Mouse (Mus musculus): ENCODE data around the gene Dhfr. TPM values are rescaled to one million over a fixed set of nuclear protein-coding genes. Genes with fewer than 3 reads are reported as not detected.

Dhfr gene
- polyA plus RNA-seq (2012; rRNA removed): 3.0 and 3.5 TPM in 2 replicates

DNA sequence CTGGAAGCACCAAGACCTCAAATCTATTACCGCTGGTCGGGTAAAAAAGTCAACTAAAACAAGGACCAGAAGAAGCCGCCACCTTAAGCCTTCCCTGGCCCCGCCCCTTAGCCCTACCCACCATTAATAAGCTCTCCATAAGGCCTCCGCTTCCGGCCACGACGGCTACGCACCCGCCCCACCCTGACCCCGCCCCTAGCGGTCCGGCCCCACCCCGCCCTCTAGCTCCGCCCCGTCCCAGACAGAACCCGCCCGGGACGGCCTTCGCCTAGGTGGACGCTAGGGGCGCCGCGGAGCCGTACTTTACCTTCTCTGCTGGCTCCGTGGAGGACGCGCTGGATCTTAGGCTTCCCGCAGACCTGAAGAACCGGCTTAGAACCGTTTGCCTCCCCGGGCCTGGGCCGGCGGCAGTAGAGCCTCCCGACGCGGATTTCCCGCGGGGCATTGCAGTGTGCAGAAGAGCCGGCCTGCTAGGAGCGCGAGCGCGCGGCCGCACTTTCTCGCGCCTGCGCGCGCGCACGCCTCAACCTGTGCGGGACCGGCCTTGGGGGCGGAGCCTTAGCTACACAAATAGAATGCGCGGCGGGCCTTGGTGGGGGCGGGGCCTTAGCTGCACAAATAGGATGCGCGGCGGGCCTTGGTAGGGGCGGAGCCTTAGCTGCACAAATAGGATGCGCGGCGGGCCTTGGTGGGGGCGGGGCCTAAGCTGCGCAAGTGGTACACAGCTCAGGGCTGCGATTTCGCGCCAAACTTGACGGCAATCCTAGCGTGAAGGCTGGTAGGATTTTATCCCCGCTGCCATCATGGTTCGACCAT, at the start of gene Dhfr, which contains the start of gene Msh3:
Gene Dhfr (plus strand): TSS at position 271 of the 816 bp plus-strand sequence.
Gene Msh3 (minus strand): TSS at position 548 of the 816 bp plus-strand sequence.
- under 1% methylated on average over 76 of the region's 76 CpGs for WGBS
- H3K27ac ChIP-seq (ENCODE audit: control insufficient read depth, insufficient read depth, low read length): peak within 1 kb of the TSS; percentile 72
- peaks cover 9% of the 10 kb centered on the region for H3K4me1 ChIP-seq (replicated peaks; ENCODE audit: control insufficient read depth, insufficient read depth, low read length)
- TF ChIP-seq POLR2A (IDR thresholded peaks at IDR 0.05; ENCODE audit: control insufficient read depth, extremely low read depth, insufficient read depth, low read length, poor library complexity): peak; percentile 85
- TF ChIP-seq CTCF (IDR thresholded peaks at IDR 0.05; ENCODE audit: borderline replicate concordance, control insufficient read depth, extremely low read depth, insufficient read depth, low read length, poor library complexity): peak; percentile 90
- DNase-seq: peak; percentile 96
- no peaks in the 10 kb centered on the region for H3K27me3 ChIP-seq (ENCODE audit: control insufficient read depth, insufficient read depth, low read length)
- no peaks in the 10 kb centered on the region; the same call in 1 of the 2 replicates for H3K36me3 ChIP-seq (ENCODE audit: control insufficient read depth, insufficient read depth, low read length)
- H3K4me3 ChIP-seq (ENCODE audit: control insufficient read depth, insufficient read depth, low read length): peak within 1 kb of the TSS; percentile 80

DNA sequence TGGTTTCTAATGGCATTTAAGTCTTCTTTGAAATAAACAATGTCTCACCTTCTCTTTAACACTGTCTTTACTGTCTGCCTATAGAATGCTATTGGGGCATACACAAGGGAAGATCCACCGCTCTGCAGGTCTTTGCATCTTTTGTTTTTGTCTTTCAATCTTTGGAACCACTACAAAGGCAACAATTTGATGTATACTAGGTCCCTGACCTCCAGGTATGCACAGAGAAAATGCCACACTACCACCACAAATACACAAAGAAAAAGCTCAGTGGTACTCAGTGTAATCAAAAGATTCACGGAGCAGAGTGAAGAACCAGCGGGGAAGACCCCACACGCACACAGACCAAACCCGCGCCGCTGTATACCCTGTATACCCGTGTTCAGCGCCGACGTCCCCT, 48.8 kb upstream of the Dhfr start, which contains the start of gene Gm20379:
Gene Gm20379 (plus strand): TSS at position 301 of the 400 bp plus-strand sequence.
- no peak for DNase-seq
- WGBS: 99% methylated on average over 11 of the region's 11 CpGs

DNA sequence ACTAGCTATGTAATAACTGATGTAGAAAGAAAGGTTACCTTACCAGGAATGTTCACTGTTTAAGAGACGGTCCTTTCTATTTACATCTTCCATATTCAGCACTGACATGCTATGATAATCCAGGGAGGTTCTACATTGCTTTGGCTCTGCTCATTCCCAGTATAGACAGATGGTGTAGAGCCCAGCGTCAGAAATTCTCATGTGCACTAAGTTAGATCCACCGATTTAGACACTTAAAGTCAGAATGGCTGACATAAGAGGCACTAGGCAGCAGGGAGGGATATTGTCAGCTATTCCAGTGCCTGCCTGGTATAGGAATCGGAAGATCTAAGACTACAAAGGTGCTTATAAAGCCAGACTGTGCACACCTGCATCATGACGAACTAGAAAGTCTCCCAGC, 39.9 kb upstream of the Dhfr start:
- Histone ChIP-seq H3K27me3 (ENCODE audit: control insufficient read depth, insufficient read depth, low read length) (no peaks in the 10 kb centered on the region), H3K4me1 (replicated peaks; ENCODE audit: control insufficient read depth, insufficient read depth, low read length) (no peaks in the 10 kb centered on the region), H3K27ac (ENCODE audit: control insufficient read depth, insufficient read depth, low read length) (no peak overlapping the region), H3K36me3 (ENCODE audit: control insufficient read depth, insufficient read depth, low read length) (no peaks in the 10 kb centered on the region), H3K4me3 (ENCODE audit: control insufficient read depth, insufficient read depth, low read length) (no peak overlapping the region)
- TF ChIP-seq CTCF (IDR thresholded peaks at IDR 0.05; ENCODE audit: borderline replicate concordance, control insufficient read depth, extremely low read depth, insufficient read depth, low read length, poor library complexity) (no peak), POLR2A (IDR thresholded peaks at IDR 0.05; ENCODE audit: control insufficient read depth, extremely low read depth, insufficient read depth, low read length, poor library complexity) (no peak)
- DNase-seq: no peak
- 87% methylated on average over 5 of the region's 5 CpGs for WGBS

More for the DNA sequence above, 48.8 kb upstream of the Dhfr start, which contains the start of gene Gm20379:
- no peaks in the 10 kb centered on the region for H3K4me1 ChIP-seq (replicated peaks; ENCODE audit: control insufficient read depth, insufficient read depth, low read length)
- no peaks in the 10 kb centered on the region for H3K27me3 ChIP-seq (ENCODE audit: control insufficient read depth, insufficient read depth, low read length)
- peaks cover 17% of the 10 kb centered on the region for H3K36me3 ChIP-seq (ENCODE audit: control insufficient read depth, insufficient read depth, low read length)
- no peak within 1 kb of the TSS for H3K4me3 ChIP-seq (ENCODE audit: control insufficient read depth, insufficient read depth, low read length)
- H3K27ac ChIP-seq (ENCODE audit: control insufficient read depth, insufficient read depth, low read length): no peak within 1 kb of the TSS
- TF ChIP-seq POLR2A (IDR thresholded peaks at IDR 0.05; ENCODE audit: control insufficient read depth, extremely low read depth, insufficient read depth, low read length, poor library complexity) (no peak), CTCF (IDR thresholded peaks at IDR 0.05; ENCODE audit: borderline replicate concordance, control insufficient read depth, extremely low read depth, insufficient read depth, low read length, poor library complexity) (no peak)

DNA sequence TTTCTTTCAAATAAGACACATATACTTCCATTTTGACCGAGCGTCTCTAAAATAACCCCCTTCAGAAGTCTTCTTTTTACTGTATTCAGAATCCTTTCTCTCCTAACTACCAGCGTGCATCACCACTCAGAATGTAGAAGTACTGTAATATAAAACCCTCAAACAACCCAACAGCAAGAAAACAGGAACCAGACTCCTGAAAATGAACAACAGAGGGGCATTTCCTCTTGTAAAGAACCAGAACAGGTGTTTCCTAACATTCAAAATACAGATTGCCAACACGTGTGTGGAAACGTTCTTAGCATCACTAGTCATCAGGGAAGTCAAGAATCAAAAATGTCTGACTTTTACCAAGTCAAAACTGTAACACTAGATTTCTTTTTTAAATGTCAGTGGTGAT, 33.8 kb upstream of the Dhfr start:
- H3K27ac ChIP-seq (ENCODE audit: control insufficient read depth, insufficient read depth, low read length): peak overlapping the region; percentile 58; the same call in 1 of the 2 replicates
- WGBS: 40% methylated on average over 5 of the region's 5 CpGs
- no peak for DNase-seq
- 0 out of 2 replicates have a peak, but pooled peaks cover 3% of the 10 kb centered on the region for H3K36me3 ChIP-seq (ENCODE audit: control insufficient read depth, insufficient read depth, low read length)
- no peaks in the 10 kb centered on the region for H3K27me3 ChIP-seq (ENCODE audit: control insufficient read depth, insufficient read depth, low read length)
- peaks cover 2% of the 10 kb centered on the region; the same call in 1 of the 2 replicates for H3K4me1 ChIP-seq (replicated peaks; ENCODE audit: control insufficient read depth, insufficient read depth, low read length)
- no peak overlapping the region for H3K4me3 ChIP-seq (ENCODE audit: control insufficient read depth, insufficient read depth, low read length)
- TF ChIP-seq CTCF (IDR thresholded peaks at IDR 0.05; ENCODE audit: borderline replicate concordance, control insufficient read depth, extremely low read depth, insufficient read depth, low read length, poor library complexity) (no peak), POLR2A (IDR thresholded peaks at IDR 0.05; ENCODE audit: control insufficient read depth, extremely low read depth, insufficient read depth, low read length, poor library complexity) (no peak)

DNA sequence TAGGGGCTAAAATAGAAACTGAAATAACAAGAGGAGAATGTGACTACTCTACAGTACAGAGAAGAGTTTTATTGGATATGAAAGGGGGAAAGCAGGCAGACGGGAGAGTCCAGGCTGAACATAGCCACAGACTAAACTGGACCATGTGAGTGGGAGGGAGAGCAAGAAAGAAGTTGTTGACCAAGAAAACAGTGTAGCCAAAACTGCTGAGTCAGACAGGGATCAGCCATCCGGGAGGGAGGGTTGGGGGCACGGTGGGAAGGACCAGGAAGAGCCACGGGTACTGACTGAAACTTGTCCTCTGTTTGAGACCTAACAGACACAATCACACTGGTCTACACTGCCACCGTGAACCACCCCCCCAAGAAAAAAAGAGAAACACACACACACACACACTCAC, 28.5 kb upstream of the Dhfr start:
- DNase-seq: no peak
- H3K27ac ChIP-seq (ENCODE audit: control insufficient read depth, insufficient read depth, low read length): no peak overlapping the region
- no peak overlapping the region for H3K4me3 ChIP-seq (ENCODE audit: control insufficient read depth, insufficient read depth, low read length)
- no peak for TF ChIP-seq CTCF (IDR thresholded peaks at IDR 0.05; ENCODE audit: borderline replicate concordance, control insufficient read depth, extremely low read depth, insufficient read depth, low read length, poor library complexity)
- TF ChIP-seq POLR2A (IDR thresholded peaks at IDR 0.05; ENCODE audit: control insufficient read depth, extremely low read depth, insufficient read depth, low read length, poor library complexity): no peak
- H3K27me3 ChIP-seq (ENCODE audit: control insufficient read depth, insufficient read depth, low read length): no peaks in the 10 kb centered on the region
- H3K36me3 ChIP-seq (ENCODE audit: control insufficient read depth, insufficient read depth, low read length): 0 out of 2 replicates have a peak, but pooled peaks cover 3% of the 10 kb centered on the region
- 77% methylated on average over 5 of the region's 5 CpGs for WGBS
- no peaks in the 10 kb centered on the region for H3K4me1 ChIP-seq (replicated peaks; ENCODE audit: control insufficient read depth, insufficient read depth, low read length)

DNA sequence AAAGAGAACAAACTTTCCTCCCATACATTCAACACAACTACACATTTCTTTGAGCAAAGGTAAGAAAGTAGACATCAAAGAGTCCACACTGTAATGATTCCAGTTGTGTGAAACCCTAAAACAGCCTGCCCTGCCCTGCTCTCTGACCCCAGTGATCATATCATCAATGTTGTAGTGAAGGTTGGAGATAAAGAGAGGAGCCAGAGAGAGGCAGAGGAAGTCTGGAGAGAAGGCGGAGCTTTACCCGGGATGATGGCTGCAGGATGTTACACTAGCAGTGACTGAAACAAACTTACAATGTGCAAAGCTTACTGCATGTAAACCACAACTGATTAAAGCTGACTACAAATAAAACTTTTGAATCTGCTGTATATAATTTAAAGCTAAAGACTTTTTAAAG, 26.5 kb upstream of the Dhfr start:
- no peak for DNase-seq
- Histone ChIP-seq H3K27ac (ENCODE audit: control insufficient read depth, insufficient read depth, low read length) (no peak overlapping the region), H3K4me1 (replicated peaks; ENCODE audit: control insufficient read depth, insufficient read depth, low read length) (no peaks in the 10 kb centered on the region), H3K27me3 (ENCODE audit: control insufficient read depth, insufficient read depth, low read length) (no peaks in the 10 kb centered on the region), H3K4me3 (ENCODE audit: control insufficient read depth, insufficient read depth, low read length) (no peak overlapping the region), H3K36me3 (ENCODE audit: control insufficient read depth, insufficient read depth, low read length) (0 out of 2 replicates have a peak, but pooled peaks cover 3% of the 10 kb centered on the region)
- WGBS: 69% methylated on average over 2 of the region's 2 CpGs
- TF ChIP-seq CTCF (IDR thresholded peaks at IDR 0.05; ENCODE audit: borderline replicate concordance, control insufficient read depth, extremely low read depth, insufficient read depth, low read length, poor library complexity) (no peak), POLR2A (IDR thresholded peaks at IDR 0.05; ENCODE audit: control insufficient read depth, extremely low read depth, insufficient read depth, low read length, poor library complexity) (no peak)
